Mouse (Mus musculus) MEL (cell line): ENCODE measurements at regions not wholly inside any gene's neighbourhood (a gene's known extent, or its start where the extent isn't known, plus 50 kb on each side); places are given as distances from the start of the nearest gene placed in this dataset.

Experiments
- DNase-seq: peaks from one replicate; pipeline ENCODE4 v3.0.0; 2011; ENCODE audit warnings: low read depth, low spot score
- H3K27ac ChIP-seq: 2 replicates; pipeline ENCODE4 v1.5.1; 2012; ENCODE audit warnings: low read depth, mild to moderate bottlenecking, control low read depth, low read length, moderate library complexity; ENCODE audit not compliant: control insufficient read depth
- H3K27me3 ChIP-seq, 2 experiments: fragments of 150-350 bp in 1 of 2; sonication (generic) in 1 of 2; 2 replicates each; pipeline ENCODE4 v1.6.1; 2012; ENCODE audit warnings: low read length in 2 of 2, mild to moderate bottlenecking in 2 of 2, improper control_type of control experiment in 1 of 2, moderate library complexity in 1 of 2; ENCODE audit not compliant: insufficient read depth in 2 of 2, control insufficient read depth in 1 of 2
- H3K36me3 ChIP-seq, 2 experiments: 2 replicates each; pipeline ENCODE4 v1.6.1; 2012 to 2014; ENCODE audit warnings: low read length in 2 of 2, improper control_type of control experiment in 1 of 2, inconsistent platforms in 1 of 2, mild to moderate bottlenecking in 1 of 2; ENCODE audit not compliant: insufficient read depth in 2 of 2, control insufficient read depth in 1 of 2
- H3K4me1 ChIP-seq, 2 experiments: fragments of 150-350 bp in 1 of 2; sonication (generic) in 1 of 2; 2 replicates each; pipeline ENCODE4 v1.6.1; 2012; ENCODE audit warnings: low read length in 2 of 2, improper control_type of control experiment in 1 of 2, mild to moderate bottlenecking in 1 of 2; ENCODE audit not compliant: insufficient read depth in 2 of 2, control insufficient read depth in 1 of 2
- H3K4me3 ChIP-seq, 2 experiments: fragments of 150-350 bp in 1 of 2; sonication (generic) in 1 of 2; 2 replicates each; pipeline ENCODE4 v1.5.1; 2012; ENCODE audit warnings: low read depth in 2 of 2, low read length in 2 of 2, mild to moderate bottlenecking in 2 of 2, moderate library complexity in 2 of 2, control low read depth in 1 of 2, improper control_type of control experiment in 1 of 2; ENCODE audit not compliant: control insufficient read depth in 1 of 2, insufficient read depth in 1 of 2
- H3K79me2 ChIP-seq: 2 replicates; pipeline ENCODE4 v1.6.1; 2012; ENCODE audit warnings: mild to moderate bottlenecking, low read length, moderate library complexity; ENCODE audit not compliant: control insufficient read depth, poor library complexity, insufficient read depth
- H3K9ac ChIP-seq: 2 replicates; pipeline ENCODE4 v1.6.1; 2012; ENCODE audit warnings: low read depth, mild to moderate bottlenecking, control low read depth, low read length, moderate library complexity; ENCODE audit not compliant: control insufficient read depth, poor library complexity, severe bottlenecking
- H3K9me3 ChIP-seq: fragments of 150-350 bp; sonication (generic); replicated peaks from 2 replicates; pipeline ENCODE4 v1.6.1; 2012; ENCODE audit warnings: mild to moderate bottlenecking, low read length, improper control_type of control experiment, moderate library complexity; ENCODE audit not compliant: insufficient read depth
- BHLHE40 ChIP-seq: IDR thresholded peaks from 2 replicates; pipeline ENCODE4 v1.6.1; 2012; ENCODE audit warnings: low read depth, mild to moderate bottlenecking, inconsistent platforms, low read length, improper control_type of control experiment, borderline replicate concordance
- CHD2 ChIP-seq: IDR thresholded peaks from 2 replicates; pipeline ENCODE4 v1.6.1; 2011; ENCODE audit warnings: low read length, improper control_type of control experiment
- CTCF ChIP-seq, 3 experiments: IDR thresholded peaks in 2 of 3; conservative IDR thresholded peaks in 1 of 3; 2 replicates each; pipeline ENCODE4 v1.5.1; 2011 to 2012; ENCODE audit warnings: low read length in 3 of 3, low read depth in 2 of 3, mild to moderate bottlenecking in 2 of 3, improper control_type of control experiment in 1 of 3, inconsistent platforms in 1 of 3, mixed read lengths in 1 of 3, moderate library complexity in 1 of 3; ENCODE audit not compliant: control insufficient read depth in 1 of 3, insufficient read depth in 1 of 3, poor library complexity in 1 of 3, severe bottlenecking in 1 of 3
- E2F4 ChIP-seq: IDR thresholded peaks from 2 replicates; pipeline ENCODE4 v1.6.1; 2011; ENCODE audit warnings: low read depth, low read length, improper control_type of control experiment, borderline replicate concordance
- ELF1 ChIP-seq: IDR thresholded peaks from 2 replicates; pipeline ENCODE4 v1.6.1; 2014; ENCODE audit warnings: low read depth, mild to moderate bottlenecking, inconsistent platforms, low read length, improper control_type of control experiment, moderate library complexity
- GATA1 ChIP-seq: IDR thresholded peaks from 2 replicates; pipeline ENCODE4 v1.6.1; 2011; ENCODE audit warnings: low read depth, low read length, improper control_type of control experiment
- HCFC1 ChIP-seq: IDR thresholded peaks from 2 replicates; pipeline ENCODE4 v1.6.1; 2012; ENCODE audit warnings: low read depth, mild to moderate bottlenecking, inconsistent platforms, low read length, improper control_type of control experiment, moderate library complexity
- KAT2A ChIP-seq: conservative IDR thresholded peaks from 2 replicates; pipeline ENCODE4 v1.6.1; 2012; ENCODE audit warnings: low read depth, low read length, improper control_type of control experiment, inconsistent platforms
- MAX ChIP-seq: IDR thresholded peaks from 2 replicates; pipeline ENCODE4 v1.6.1; 2011; ENCODE audit warnings: low read length, improper control_type of control experiment
- MAZ ChIP-seq: IDR thresholded peaks from 2 replicates; pipeline ENCODE4 v1.6.1; 2012; ENCODE audit warnings: low read depth, mild to moderate bottlenecking, inconsistent platforms, low read length, improper control_type of control experiment
- MEF2A ChIP-seq: IDR thresholded peaks from 2 replicates; pipeline ENCODE4 v1.6.1; 2014; ENCODE audit warnings: low read depth, mild to moderate bottlenecking, inconsistent platforms, low read length, improper control_type of control experiment; ENCODE audit not compliant: poor library complexity, insufficient replicate concordance, severe bottlenecking; ENCODE audit errors: extremely low read depth
- MYC ChIP-seq: IDR thresholded peaks from 2 replicates; pipeline ENCODE4 v1.6.1; 2011; ENCODE audit warnings: low read depth, mild to moderate bottlenecking, low read length, improper control_type of control experiment, moderate library complexity
- NELFE ChIP-seq: IDR thresholded peaks from 2 replicates; pipeline ENCODE4 v1.6.1; 2011; ENCODE audit warnings: low read depth, low read length, improper control_type of control experiment
- POLR2AphosphoS2 ChIP-seq: IDR thresholded peaks from 2 replicates; pipeline ENCODE4 v1.6.1; 2011; ENCODE audit warnings: low read length, improper control_type of control experiment
- POLR2AphosphoS5 ChIP-seq: IDR thresholded peaks from 2 replicates; pipeline ENCODE4 v1.6.1; 2012; ENCODE audit warnings: low read depth, borderline replicate concordance, mild to moderate bottlenecking, inconsistent platforms, low read length, moderate library complexity, mixed read lengths
- RAD21 ChIP-seq: IDR thresholded peaks from 2 replicates; pipeline ENCODE4 v1.6.1; 2011; ENCODE audit warnings: mild to moderate bottlenecking, low read depth, low read length, improper control_type of control experiment
- RCOR1 ChIP-seq: IDR thresholded peaks from 2 replicates; pipeline ENCODE4 v1.6.1; 2012; ENCODE audit warnings: low read depth, mild to moderate bottlenecking, inconsistent platforms, low read length, improper control_type of control experiment
- SMC3 ChIP-seq: IDR thresholded peaks from 2 replicates; pipeline ENCODE4 v1.6.1; 2011; ENCODE audit warnings: low read depth, low read length, improper control_type of control experiment
- TAL1 ChIP-seq: IDR thresholded peaks from 2 replicates; pipeline ENCODE4 v1.6.1; 2012; ENCODE audit warnings: mild to moderate bottlenecking, inconsistent platforms, low read length, moderate library complexity, mixed read lengths
- TBP ChIP-seq: IDR thresholded peaks from 2 replicates; pipeline ENCODE4 v1.8.0; 2011; ENCODE audit warnings: low read depth, low read length, improper control_type of control experiment
- ZC3H11A ChIP-seq: IDR thresholded peaks from 2 replicates; pipeline ENCODE4 v1.6.1; 2012; ENCODE audit warnings: low read depth, mild to moderate bottlenecking, inconsistent platforms, low read length, improper control_type of control experiment
- ZNF384 ChIP-seq: IDR thresholded peaks from 2 replicates; pipeline ENCODE4 v1.6.1; 2012; ENCODE audit warnings: low read depth, mild to moderate bottlenecking, inconsistent platforms, low read length, improper control_type of control experiment

- TF ChIP-seq KAT2A, result no peak
- TF ChIP-seq MYC, result no peak
- no peak for TF ChIP-seq E2F4
- no peak for TF ChIP-seq TAL1
- no peak for TF ChIP-seq NELFE
- H3K36me3 ChIP-seq, result no peaks in the 10 kb centered on the region
- H3K4me3 ChIP-seq, result no peak overlapping the region
- no peak for DNase-seq
- no peaks in the 10 kb centered on the region for H3K79me2 ChIP-seq
- no peaks in the 10 kb centered on the region for H3K27me3 ChIP-seq
- no peak overlapping the region for H3K9ac ChIP-seq
- no peak overlapping the region for H3K27ac ChIP-seq
- H3K9me3 ChIP-seq, result no peaks in the 10 kb centered on the region
- H3K4me1 ChIP-seq, result no peaks in the 10 kb centered on the region
Observed at GRCm38 (mm10) chr9:116343086-116343481, 167.9 kb upstream of the Tgfbr2 start.

DNA sequence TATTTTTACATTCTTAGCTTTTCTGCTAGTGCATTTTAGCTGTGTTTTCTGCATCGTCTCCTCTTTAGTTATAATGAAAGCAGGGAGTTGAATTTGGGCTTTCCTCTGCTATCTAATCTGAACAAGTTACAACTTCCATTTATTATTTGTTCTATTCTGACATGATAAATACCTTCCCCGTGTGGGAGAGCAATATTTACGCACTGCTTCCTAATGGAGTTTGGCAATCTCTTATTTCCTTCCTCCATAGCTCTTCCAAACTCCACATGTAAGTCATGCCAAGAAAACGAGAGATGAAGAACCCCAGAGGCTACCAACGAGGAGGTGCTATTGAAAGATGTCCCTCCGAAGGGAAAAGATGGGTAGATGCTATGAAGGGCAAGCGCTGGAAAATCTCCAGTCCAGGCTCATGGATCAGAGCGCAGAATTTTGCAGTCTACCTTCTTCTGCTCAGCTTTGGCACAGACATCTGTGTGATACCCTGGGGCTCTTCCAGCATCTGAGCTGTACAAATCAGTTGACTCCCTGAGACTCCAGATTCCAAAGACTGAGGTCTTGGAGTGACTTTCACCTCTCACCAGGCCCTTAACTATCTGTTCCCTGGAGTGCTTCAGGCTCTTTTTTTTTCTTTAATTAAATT, 167.4 kb upstream of the Tgfbr2 start:
- Histone ChIP-seq H3K4me3 (no peak overlapping the region), H3K79me2 (no peaks in the 10 kb centered on the region), H3K36me3 (no peaks in the 10 kb centered on the region), H3K9ac (no peak overlapping the region), H3K9me3 (no peaks in the 10 kb centered on the region), H3K4me1 (no peaks in the 10 kb centered on the region)
- TF ChIP-seq CTCF (IDR thresholded peaks at IDR 0.05 in 2 of 3, conservative IDR thresholded peaks at IDR 0.05 in 1 of 3; ENCODE audit: control insufficient read depth in 1 of 3, insufficient read depth in 1 of 3, low read depth in 2 of 3, low read length in 3 of 3, poor library complexity in 1 of 3, severe bottlenecking in 1 of 3) (no peak), TAL1 (no peak), SMC3 (no peak), GATA1 (no peak), POLR2AphosphoS5 (no peak), MAX (no peak), CHD2 (no peak)
- TF ChIP-seq, all 39 proteins: peak for 0
- no peak overlapping the region for H3K27ac ChIP-seq
- no peak for DNase-seq
- no peaks in the 10 kb centered on the region for H3K27me3 ChIP-seq

- Histone ChIP-seq H3K36me3 (no peaks in the 10 kb centered on the region), H3K27me3 (no peaks in the 10 kb centered on the region), H3K27ac (no peak overlapping the region), H3K4me1 (no peaks in the 10 kb centered on the region), H3K9ac (no peak overlapping the region), H3K79me2 (no peaks in the 10 kb centered on the region), H3K9me3 (no peaks in the 10 kb centered on the region), H3K4me3 (no peak overlapping the region)
- no peak for TF ChIP-seq MYC
- TF ChIP-seq ZC3H11A, result no peak
- no peak for TF ChIP-seq SMC3
- TF ChIP-seq HCFC1, result no peak
- TF ChIP-seq KAT2A, result no peak
- TF ChIP-seq MAZ, result no peak
- TF ChIP-seq GATA1, result no peak
- no peak for TF ChIP-seq CTCF (IDR thresholded peaks at IDR 0.05 in 2 of 3, conservative IDR thresholded peaks at IDR 0.05 in 1 of 3; ENCODE audit: control insufficient read depth in 1 of 3, insufficient read depth in 1 of 3, low read depth in 2 of 3, low read length in 3 of 3, poor library complexity in 1 of 3, severe bottlenecking in 1 of 3)
- no peak for TF ChIP-seq E2F4
- no peak for TF ChIP-seq POLR2AphosphoS2
- no peak for TF ChIP-seq ZNF384
- no peak for TF ChIP-seq TBP
- no peak for TF ChIP-seq BHLHE40
- no peak for TF ChIP-seq RAD21
- TF ChIP-seq ELF1, result no peak
- TF ChIP-seq MEF2A, result no peak
- no peak for TF ChIP-seq RCOR1
- TF ChIP-seq CHD2, result no peak
- no peak for TF ChIP-seq MAX
- DNase-seq, result no peak
Observed at GRCm38 (mm10) chr9:116342009-116342408, 166.8 kb upstream of the Tgfbr2 start.
